Mouse (Mus musculus): ENCODE measurements at regions not wholly inside any gene's neighbourhood (a gene's known extent, or its start where the extent isn't known, plus 50 kb on each side); places are given as distances from the start of the nearest gene placed in this dataset.
"Not testable (repeated sequence)": the region's sequence is repeated elsewhere in the genome, so short reads cannot be mapped to it uniquely, and the experiment has no call there.

DNA sequence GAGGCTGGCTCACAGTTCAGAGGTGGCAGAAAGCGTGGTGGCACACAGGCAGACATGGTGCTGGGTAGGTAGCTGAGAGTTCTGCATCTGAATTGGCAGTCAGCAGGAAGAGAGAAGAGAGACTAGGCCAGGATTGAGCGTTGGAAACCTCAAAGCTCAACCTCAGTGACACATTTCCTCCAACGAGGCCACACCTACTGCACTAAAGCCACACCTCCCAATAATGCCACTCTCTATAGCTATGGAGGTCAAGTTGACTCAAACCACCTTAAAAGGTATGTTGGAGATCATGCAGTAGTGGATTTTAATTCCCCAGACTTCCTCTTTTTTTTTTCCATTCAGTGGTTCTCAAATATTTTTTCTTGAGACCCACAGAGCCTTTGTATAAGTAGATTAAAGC, 57.1 kb downstream of the Ccdc54 start:
- DNase-seq (ENCODE audit: low read depth, low spot score): peak; percentile 18

DNA sequence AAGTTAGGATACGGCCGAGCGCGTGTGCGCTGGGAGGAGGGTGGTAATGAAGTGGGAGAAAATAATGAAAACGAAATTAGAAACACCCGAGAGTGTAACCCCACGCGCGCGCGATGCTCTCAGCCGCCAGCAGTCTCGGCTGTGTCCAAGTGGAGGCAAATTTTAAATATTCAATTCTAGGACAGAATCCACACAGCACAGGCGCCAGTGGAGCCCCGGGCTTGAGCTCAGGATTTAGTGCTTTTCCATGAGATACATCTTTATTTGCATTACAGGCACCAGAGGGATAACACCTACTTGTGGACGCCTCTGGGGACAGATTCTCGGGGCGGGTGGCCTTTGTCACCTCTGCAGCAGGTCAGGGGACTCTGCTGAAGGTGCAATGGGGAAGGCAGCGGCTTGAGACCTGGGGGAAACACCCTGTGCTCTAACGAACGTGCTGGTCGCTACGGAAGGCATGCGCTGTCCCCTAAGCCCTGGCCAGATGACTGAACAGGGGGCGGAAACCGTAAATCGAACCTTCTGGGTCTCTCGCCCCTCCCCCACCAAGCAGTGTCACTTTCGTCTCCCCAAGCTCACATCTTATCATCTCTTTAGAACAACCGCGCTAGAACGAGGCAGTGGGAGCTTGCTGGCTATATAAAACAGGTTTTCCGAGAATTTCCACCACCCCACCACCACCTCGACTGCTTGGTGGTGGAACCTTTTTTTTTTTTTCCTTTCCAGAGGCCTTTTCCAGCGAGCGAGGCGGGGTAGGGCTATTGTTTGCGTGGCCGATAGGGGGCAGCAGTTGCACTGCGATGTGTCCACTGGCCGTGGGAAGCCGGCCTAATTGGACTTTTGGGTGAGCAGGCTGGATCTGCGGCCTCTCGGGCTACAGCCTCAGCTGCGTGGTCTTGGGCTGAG, 61.2 kb downstream of the Ccdc54 start:
- peak; percentile 80 for DNase-seq (ENCODE audit: low read depth, low spot score)

DNA sequence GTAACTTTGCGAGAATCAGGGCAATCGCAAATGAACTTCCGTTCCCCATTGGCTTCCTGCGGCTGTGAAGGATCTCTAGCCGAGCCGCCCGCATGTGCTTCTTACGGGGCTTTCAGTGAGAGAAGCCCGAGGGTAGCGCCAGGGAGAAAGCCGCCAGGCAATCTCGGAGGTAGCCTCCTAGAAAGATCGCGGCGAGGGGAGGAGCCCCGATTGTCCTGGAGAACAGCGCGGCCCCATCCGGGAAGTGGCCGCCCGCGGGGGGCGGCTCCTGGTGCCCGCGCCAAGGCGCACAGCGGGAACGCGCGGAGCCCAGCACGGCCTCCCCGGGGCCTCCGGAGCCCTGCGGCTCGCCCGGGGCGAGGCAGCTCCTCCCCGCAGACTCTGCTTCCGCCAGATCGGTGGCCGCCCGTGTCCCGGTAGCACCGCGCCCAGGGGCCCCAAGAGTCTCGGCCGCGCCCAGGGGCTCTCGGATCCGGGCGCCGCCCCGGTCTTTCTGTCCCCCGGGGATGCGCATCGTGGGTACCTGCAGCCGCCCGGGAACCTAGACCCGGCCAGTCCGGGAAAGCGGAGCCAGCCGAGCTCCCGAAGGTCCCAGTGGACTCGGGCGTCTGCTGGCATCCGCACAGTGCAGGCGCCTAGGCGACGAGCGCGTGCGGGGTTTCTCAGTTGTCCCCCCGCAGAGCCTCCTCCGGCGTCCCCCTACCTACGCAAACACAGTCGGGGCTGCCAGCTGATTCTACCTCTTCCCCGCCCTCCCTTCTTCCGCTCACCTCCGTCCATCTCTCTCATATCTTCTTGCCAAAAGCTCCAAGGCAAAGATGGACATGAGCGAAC, 62.1 kb downstream of the Ccdc54 start:
- peak; percentile 76 for DNase-seq (ENCODE audit: low read depth, low spot score)

DNA sequence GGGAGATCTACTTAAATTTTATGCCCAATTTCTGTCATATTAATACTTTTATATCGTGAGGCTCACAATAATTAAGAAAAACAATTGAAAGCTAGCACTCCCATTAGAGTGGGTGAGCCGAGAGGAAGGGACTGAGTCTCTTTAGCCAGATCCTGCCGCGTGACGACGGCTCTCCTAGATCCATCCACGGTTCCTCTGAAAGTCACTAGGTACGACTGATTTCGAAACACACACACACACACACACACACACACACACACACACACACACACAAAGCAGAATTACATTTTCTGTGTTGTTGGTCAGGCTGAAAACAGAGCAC, 62.6 kb downstream of the Ccdc54 start:
- no peak for DNase-seq (ENCODE audit: low read depth, low spot score)

DNA sequence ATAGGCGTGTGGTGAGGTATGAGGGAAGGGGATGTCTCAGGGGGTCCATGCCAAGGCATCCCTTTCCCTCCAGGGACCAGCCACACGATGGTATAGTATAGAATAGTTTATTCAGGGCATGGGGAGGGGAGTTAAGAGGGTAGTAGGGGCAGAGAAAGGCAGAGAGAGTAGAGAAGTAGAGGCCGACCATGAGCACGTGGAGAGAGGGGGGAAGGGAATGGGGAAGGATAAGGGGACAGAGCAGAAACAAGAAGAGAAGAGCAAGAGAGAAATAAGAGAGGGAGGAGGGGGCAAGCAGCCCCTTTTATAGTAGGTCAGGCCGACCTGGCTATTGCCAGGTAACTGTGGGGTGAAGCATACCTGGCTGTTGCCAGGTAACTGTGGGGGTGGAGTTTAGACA, 64.0 kb downstream of the Ccdc54 start:
- DNase-seq (ENCODE audit: low read depth, low spot score): not testable (repeated sequence)

DNA sequence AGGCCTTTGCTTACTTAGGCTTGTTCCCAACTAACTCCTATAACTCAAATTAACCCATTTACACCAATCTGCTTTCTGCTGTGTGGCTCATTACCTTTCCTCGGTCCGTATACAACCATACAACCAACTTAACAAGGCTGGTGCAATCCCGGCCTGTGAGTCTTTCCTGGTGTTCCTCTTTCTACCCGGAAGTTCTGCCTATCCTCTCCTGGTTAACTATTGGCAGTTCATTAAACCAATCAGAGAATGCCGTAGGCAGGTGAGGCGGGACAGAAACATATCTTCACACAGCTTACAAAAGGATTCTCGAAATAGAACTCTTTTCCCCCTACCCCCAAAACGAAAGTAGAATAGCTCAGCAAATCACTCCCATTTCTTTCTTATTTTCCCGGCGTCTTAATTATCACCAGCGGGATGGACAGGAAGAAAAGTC, 65.0 kb downstream of the Ccdc54 start:
- DNase-seq (ENCODE audit: low read depth, low spot score): no peak

DNA sequence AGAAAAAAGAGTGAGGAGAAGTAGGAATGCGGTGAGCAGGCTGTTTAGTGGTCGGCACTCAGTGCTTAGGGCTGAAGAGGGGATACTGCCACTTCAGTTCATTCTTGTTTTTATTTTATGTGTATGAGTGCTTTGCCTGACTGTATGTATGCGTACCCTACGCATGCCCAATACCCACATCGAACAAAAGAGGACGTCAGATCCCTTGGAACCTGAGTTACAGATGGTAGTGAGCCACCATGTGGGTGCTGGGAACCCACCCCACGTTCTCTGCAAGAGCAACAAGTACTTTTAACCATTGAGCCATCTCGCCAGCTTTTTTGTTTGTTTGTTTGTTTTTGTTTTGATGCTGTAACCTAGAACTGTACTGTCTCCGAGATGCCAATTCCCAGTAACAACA, 65.5 kb downstream of the Ccdc54 start:
- DNase-seq (ENCODE audit: low read depth, low spot score): no peak

DNA sequence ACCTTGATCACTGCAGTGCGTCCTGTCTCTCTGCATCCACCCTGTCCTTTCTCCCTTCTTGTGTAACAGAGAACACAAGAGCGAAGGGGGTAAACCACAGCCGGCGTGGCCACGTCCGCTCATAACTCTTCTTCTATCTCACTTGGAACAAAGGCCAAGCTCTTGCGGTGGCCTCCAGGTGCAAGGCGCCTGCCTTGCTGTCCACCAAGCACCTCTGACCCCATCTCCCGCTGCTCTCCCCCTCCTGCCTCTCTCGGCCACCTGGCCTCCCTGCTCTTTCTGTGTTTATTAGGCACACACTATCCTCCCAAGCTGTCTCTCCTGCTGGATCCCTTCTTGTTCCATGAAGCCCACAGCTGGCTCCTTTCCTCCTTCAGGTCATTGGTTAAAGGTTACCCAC, 71.3 kb downstream of the Ccdc54 start:
- no peak for DNase-seq (ENCODE audit: low read depth, low spot score)

DNA sequence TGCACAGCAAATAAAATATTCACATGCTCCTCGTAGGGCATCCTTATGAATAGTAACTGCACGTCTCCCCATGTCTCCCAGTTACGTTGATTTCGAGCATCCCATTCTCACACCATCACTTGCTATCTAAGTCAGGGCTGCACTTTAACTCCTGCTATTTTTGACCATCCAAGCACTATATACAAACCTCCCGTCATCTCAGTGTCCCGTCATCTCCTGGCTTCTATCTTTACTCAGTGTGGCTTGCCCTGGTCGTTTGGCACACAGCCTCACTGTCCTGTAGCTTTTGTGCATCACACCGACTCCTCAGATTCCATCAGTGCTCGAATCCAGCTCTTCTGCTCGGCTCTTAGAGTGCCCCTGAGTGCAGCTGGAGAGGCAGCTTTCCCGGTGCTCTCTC, 74.4 kb downstream of the Ccdc54 start:
- DNase-seq (ENCODE audit: low read depth, low spot score): no peak

DNA sequence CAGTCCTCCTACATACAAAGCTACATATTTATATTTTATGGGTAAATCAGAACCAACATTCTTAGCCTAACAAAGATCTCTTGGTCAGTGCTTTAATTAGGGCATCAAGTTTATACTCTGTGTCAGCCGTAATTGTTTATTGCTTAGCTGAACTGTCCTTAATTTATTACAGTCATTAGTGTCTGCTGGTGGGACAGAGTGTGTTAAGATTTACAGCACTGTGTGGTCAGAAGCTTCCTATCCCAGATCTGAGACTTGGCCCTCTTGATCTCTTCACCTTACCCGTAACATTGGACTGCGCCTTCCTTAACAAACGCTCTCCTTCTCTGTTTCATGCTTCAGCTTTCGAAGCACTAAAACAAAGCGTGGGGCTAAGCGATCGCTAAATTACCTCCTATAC, 75.9 kb downstream of the Ccdc54 start:
- no peak for DNase-seq (ENCODE audit: low read depth, low spot score)

DNA sequence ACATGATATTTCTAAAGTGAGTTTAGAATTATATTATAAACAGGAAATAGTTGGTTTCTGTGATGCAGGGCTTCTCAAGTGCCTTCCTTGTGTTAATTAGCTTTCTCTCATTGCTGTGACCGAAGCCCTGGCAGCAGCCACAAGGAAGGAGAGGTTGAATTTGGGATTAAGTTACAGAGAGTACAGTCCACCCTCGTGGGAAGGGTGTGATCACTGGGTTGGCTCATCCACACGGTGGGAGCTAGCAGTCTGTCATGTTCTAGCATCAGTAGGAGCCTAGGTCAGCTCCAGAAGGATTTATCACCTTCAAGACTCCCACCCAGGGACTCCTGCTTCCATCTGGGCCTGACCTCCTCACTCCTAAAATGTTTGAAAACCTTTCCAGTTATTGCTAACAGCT, 78.9 kb downstream of the Ccdc54 start:
- DNase-seq (ENCODE audit: low read depth, low spot score): no peak

DNA sequence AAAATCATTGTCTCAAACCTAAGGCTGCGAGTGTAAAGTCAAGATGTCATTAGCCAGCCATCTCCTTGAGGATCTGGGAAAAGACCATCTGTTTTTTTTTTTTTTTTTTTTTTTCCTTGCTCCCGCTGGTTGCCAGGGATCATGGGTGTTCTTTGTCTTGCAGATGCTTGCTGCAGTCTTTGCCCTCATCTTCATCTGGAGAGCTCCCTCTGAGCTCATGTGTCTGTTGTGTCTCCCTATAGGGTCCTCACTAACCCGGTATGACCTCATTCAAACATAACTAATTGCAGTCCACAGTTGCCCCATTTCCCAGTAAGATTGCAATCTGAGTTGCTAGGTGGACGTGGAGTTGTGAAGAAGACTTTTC, 77.3 kb upstream of the Bbx start:
- no peak for DNase-seq (ENCODE audit: low read depth, low spot score)

DNA sequence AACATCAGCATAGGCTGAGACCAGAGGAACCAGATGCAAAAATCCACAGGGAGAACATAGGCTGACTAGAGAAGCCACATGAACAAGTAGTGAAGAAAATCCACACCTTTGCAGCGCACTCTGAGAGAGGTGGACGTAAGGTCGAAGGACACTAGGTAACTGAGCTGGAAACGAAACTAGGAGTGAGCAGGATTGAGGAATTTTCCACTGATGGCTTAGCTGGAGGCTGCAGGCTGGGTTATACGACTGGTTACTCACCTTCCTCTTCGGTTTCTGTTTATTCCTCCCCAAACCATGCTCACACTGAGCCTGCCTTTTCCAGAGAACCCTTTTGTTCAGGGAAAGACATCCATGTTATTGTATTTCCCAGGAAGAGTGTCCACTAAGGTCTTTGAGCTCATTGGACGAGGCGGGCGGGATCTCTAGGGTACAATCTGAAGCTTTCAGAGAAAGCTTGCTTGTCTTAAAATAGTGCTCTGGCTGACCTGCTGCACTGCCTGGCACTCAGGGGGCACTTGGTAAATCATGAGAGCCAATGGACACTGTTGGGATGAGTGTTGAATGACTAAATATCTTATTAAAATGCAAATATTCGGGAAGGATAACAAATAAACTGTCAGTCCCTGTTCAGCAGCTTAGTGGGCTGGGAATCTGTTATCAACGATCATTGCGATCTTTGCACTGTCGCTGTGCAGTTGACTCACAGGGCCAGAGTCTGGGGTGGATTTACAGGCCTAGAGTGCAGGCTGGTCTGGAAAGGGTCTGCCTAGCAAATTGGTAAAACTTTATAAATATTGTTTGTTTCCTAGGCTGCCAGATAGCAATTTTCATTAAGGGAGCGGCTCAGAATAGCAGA, 76.7 kb upstream of the Bbx start:
- no peak for DNase-seq (ENCODE audit: low read depth, low spot score)

DNA sequence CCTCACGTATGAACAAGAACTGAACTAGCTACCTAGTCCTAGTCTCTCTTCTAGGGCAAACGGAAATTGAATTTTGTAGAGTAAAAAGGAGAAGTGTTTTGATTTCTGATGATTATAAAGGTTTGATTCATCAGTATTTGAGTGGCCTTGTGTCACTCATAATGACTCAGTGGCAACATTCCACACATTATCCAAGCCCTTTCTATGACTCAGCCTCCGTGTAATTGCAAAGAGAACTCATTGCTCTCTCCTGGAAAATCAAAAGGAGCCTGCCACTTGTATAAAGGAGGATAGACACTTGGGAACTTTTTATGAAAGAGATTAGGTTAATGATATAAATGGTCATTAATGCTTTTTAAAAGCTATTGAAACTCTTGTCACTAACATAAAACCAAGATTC, 72.4 kb upstream of the Bbx start:
- no peak for DNase-seq (ENCODE audit: low read depth, low spot score)

DNA sequence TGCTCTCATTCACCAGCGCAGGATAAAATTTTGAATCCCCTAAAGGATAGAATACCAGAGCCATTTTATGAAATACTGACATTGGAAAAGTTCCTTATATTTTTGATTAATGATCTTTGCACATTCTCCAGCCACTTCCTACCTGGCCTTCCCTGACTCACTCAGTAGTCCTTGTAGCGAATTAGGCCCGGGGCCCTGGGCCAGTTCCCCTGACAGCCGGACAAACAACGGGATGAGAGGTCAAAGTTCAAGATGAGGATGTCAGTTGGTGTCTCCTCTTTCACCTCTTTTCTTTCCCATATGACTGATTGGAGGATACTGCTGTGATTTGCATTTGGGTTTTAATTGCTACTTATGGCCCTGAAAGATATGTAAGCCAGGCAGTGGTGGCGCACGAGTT, 66.7 kb upstream of the Bbx start:
- no peak for DNase-seq (ENCODE audit: low read depth, low spot score)

DNA sequence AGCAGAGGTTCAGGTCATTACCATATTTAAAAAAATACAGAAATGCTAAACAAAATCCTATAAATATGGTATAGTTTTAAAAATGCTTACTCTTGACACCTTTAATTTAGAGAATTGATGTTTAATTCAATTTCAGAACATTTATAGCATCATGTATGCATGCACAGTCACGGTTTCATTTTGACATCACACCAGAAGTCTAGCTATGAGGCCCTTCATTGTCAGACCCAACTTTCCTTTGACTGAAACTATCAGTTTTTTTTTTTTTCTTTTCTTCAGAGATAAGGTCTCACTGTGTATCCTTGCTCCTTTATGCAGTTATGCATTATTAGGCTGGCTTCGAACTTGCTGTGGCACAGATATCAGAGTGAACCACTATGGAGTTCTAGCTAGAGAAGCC, 61.5 kb upstream of the Bbx start:
- DNase-seq (ENCODE audit: low read depth, low spot score): no peak

DNA sequence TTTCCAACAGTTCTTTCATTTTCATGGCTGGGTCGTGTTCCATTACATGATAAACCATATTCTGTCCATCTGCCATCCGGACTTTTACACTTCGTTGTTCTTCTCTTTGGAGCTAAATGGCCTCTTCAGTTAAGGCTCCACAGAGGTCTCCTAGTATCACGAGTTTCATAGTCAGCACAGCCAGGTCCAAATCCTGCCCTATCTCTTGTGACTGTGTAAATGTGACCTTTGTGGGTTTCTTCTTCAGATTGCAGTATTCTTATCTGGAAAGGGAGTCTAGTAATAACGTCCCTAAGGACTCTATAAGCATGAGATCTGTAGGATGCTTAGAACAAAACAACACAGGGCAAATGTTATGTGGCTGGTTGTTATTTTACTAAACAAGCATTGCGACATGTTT, 57.1 kb upstream of the Bbx start:
- no peak for DNase-seq (ENCODE audit: low read depth, low spot score)

DNA sequence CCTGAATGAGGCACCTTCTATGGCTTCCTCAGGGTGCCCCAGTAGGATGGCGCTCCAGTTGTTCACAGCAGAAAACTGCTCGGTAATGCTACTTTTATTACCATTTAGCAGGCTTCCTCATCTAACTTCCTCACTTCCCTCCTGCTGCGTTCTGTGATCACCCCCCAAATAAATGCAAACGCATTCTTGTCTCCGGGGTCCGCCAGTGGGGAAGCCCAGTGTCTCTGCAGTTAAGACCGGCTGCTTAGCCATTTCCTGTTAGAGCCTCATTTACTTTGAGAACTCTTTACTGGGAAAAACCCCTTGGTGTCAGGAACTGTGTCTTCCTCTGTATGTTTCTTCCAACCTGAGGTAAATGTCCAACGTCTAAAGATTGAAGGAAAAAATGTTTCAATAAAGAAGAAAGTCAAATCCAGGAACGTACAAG, 50.2 kb upstream of the Bbx start:
- DNase-seq (ENCODE audit: low read depth, low spot score): no peak

Data from CD4-positive helper T cell, adult 2 months (primary cell).